10 mouse cellular contexts compared by ENCODE assay signal in genomic region chr4:101198333-101198732, GRCm38 (mm10).
DNase-seq lines count a peak whose midpoint lies in the region; ATAC-seq and TF ChIP-seq lines count a peak whose summit lies in the region.
"Had no signal": no experiment of that assay in that cellular context is flagged by ENCODE, and none has a peak within 500 bp of the region (broad histone marks: within the 10 kb centered on the region; RNA-seq: fewer than 3 reads in every experiment).

No protein-coding gene starts in this region.

- no peaks in the 10 kb centered on the region for H3K36me3 ChIP-seq in hindbrain, postnatal 0 days (ENCODE audit: insufficient read depth, low read length)
- no peaks in the 10 kb centered on the region for H3K36me3 ChIP-seq in hindbrain, embryonic 10.5 days
- H3K36me3 ChIP-seq: midbrain, embryonic 12.5 days had no signal

- H3K4me3 ChIP-seq in hindbrain, postnatal 0 days (ENCODE audit: low read length): no peak overlapping the region
- no peak overlapping the region for H3K4me3 ChIP-seq in hindbrain, embryonic 10.5 days
- no peak overlapping the region for H3K4me3 ChIP-seq in bone marrow, adult 2 months (replicated peaks; ENCODE audit: control insufficient read depth, low read depth, low read length)
- H3K4me3 ChIP-seq: erythroblast, embryonic 14.5 days; midbrain, embryonic 12.5 days had no signal

- peak overlapping the region; percentile 4; the same call in 1 of the 2 replicates for H3K27ac ChIP-seq in hindbrain, postnatal 0 days
- no peak overlapping the region for H3K27ac ChIP-seq in hindbrain, embryonic 10.5 days
- H3K27ac ChIP-seq in bone marrow, adult 2 months (ENCODE audit: control insufficient read depth, insufficient read depth, low read depth, low read length, poor library complexity): no peak overlapping the region
- H3K27ac ChIP-seq: midbrain, embryonic 12.5 days had no signal

- TF ChIP-seq POLR2A in bone marrow, adult 2 months (IDR thresholded peaks at IDR 0.05; ENCODE audit: borderline replicate concordance, control insufficient read depth, low read depth, low read length): no peak

- H3K4me1 ChIP-seq in hindbrain, postnatal 0 days (ENCODE audit: insufficient read depth, low read length): no peaks in the 10 kb centered on the region
- H3K4me1 ChIP-seq in hindbrain, embryonic 10.5 days (replicated peaks): no peaks in the 10 kb centered on the region
- H3K4me1 ChIP-seq in bone marrow, adult 2 months (ENCODE audit: control insufficient read depth, insufficient read depth, low read length): peaks cover 4% of the 10 kb centered on the region
- H3K4me1 ChIP-seq: midbrain, embryonic 12.5 days had no signal

- H3K9ac ChIP-seq in hindbrain, postnatal 0 days (replicated peaks; ENCODE audit: low read length): no peak overlapping the region
- H3K9ac ChIP-seq: midbrain, embryonic 12.5 days had no signal

- 37% methylated on average over 2 of the region's 2 CpGs for WGBS in hindbrain, postnatal 0 days
- WGBS in hindbrain, embryonic 10.5 days: 72% methylated on average over 2 of the region's 2 CpGs
- 4% methylated on average over 2 of the region's 2 CpGs for WGBS in bone marrow, adult 2 months

- H3K27me3 ChIP-seq in hindbrain, postnatal 0 days (ENCODE audit: insufficient read depth, low read length): no peaks in the 10 kb centered on the region
- no peaks in the 10 kb centered on the region for H3K27me3 ChIP-seq in hindbrain, embryonic 10.5 days (ENCODE audit: insufficient read depth, poor library complexity, severe bottlenecking)
- H3K27me3 ChIP-seq: midbrain, embryonic 12.5 days had no signal

- ATAC-seq in hindbrain, postnatal 0 days: peak; percentile 81

- TF ChIP-seq CTCF in hindbrain, postnatal 0 days (IDR thresholded peaks at IDR 0.05; ENCODE audit: low read depth): peak; percentile 62
- 0 out of 2 replicates have a peak, but pooled peaks have one; percentile 16 for TF ChIP-seq CTCF in bone marrow, adult 2 months (IDR thresholded peaks at IDR 0.05; ENCODE audit: control insufficient read depth, insufficient read depth, low read length)

- H3K9me3 ChIP-seq in hindbrain, postnatal 0 days (ENCODE audit: low read length): no peaks in the 10 kb centered on the region
- no peaks in the 10 kb centered on the region for H3K9me3 ChIP-seq in hindbrain, embryonic 10.5 days
- H3K9me3 ChIP-seq: midbrain, embryonic 12.5 days had no signal

- no peak overlapping the region for H3K4me2 ChIP-seq in hindbrain, postnatal 0 days (ENCODE audit: low read depth, low read length)
- H3K4me2 ChIP-seq: midbrain, embryonic 12.5 days had no signal

- DNase-seq in hindbrain, postnatal 0 days (ENCODE audit: low spot score): peak; percentile 71
- no peak for DNase-seq in hindbrain, embryonic 10.5 days (ENCODE audit: low spot score)
- DNase-seq in gastrocnemius, postnatal 25 days: peak; percentile 80
- peak; percentile 39 for DNase-seq in layer of hippocampus, adult 9-10 months (ENCODE audit: low spot score)
- peak; percentile 86 for DNase-seq in lung, postnatal 36 days
- no peak for DNase-seq in thymus, postnatal 4 days
- DNase-seq in thymus, postnatal 36 days: no peak

Comparison
In these comparisons a context has a peak if more than half of its experiments do, and no peak if none do; other contexts are left out.
1. DNase-seq: peak in hindbrain, postnatal 0 days (single experiment), gastrocnemius, postnatal 25 days (single experiment), layer of hippocampus, adult 9-10 months (single experiment) and lung, postnatal 36 days (single experiment); none in hindbrain, embryonic 10.5 days (single experiment), thymus, postnatal 4 days (single experiment) and thymus, postnatal 36 days (0 of 2).